Mouse (Mus musculus): Measurements from ENCODE around the gene Urad. TPM values are rescaled to one million over a fixed set of nuclear protein-coding genes. Genes with fewer than 3 reads are reported as not detected.

Gene Urad
- total RNA-seq (2021) = 5.3 and 6.1 TPM in 2 replicates
- long read RNA-seq, transcript Urad-201 (2 exons, 766 nt) = major isoform, 18 of 20 reads
- long read RNA-seq, partial matches to known transcripts = 1 of 20 reads
- long read RNA-seq, other reads (novel, unspliced or antisense) = 1 of 20 reads

DNA sequence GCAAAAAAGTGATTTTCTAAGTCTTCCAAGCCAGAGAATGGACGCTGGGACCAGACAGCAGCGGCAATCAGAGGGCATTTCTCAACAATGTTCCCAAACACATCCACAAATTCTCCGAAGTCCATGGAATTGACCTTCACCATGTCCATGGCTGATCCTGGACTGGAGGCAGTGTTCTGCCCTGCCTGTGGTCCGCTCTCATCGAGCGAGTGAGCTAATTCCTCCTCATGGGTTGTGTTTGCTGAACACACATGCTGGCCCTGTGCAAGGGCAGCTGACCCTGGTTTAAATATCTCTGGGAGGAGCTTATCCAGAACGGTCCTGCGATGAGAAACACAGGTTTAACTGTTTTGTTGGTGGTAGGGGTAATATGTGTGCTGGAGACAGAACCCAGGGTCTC lies at the start of gene Urad:
Gene Urad (minus strand): TSS at position 258 of the 400 bp plus-strand sequence.
- no peak for DNase-seq

DNA sequence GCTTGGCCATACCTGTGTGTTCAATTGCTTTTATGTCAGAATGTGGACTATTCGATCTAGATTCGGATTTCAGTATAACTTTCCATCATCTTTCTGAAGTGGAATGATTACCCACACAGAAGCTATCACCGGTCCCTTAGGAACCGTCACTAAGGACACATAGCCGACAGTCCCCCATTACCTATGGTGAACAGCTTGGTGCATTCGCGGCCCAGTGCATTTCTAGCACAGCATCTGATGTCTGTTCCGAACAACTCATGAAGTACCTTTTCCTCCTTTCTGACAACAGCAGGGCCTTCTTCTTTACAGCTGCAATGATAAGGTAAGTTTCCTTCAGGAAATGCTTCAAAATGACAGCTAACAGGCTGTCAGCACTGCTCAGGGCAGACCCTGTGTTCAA lies 48.0 kb upstream of the Urad start:
- no peak for DNase-seq

DNA sequence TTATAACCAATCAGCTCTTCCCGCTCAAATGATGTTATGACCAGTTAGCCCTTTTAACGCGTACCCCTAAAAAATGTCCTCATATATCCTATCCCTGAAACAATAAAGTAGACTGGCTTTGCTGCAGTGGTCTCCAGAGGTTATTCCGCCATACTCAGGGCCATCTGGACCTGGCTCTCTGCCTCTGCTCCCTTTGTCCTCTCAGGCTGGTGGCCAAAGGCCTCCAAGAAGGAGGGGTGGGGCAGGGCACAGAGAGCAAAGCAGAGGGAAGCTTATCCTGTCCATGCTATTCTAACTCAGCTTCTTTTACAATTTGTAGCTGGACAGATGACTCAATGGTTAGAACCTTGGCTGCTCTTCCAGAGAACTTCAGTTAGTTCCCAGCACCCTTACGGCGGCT lies 46.0 kb upstream of the Urad start:
- no peak for DNase-seq

DNA sequence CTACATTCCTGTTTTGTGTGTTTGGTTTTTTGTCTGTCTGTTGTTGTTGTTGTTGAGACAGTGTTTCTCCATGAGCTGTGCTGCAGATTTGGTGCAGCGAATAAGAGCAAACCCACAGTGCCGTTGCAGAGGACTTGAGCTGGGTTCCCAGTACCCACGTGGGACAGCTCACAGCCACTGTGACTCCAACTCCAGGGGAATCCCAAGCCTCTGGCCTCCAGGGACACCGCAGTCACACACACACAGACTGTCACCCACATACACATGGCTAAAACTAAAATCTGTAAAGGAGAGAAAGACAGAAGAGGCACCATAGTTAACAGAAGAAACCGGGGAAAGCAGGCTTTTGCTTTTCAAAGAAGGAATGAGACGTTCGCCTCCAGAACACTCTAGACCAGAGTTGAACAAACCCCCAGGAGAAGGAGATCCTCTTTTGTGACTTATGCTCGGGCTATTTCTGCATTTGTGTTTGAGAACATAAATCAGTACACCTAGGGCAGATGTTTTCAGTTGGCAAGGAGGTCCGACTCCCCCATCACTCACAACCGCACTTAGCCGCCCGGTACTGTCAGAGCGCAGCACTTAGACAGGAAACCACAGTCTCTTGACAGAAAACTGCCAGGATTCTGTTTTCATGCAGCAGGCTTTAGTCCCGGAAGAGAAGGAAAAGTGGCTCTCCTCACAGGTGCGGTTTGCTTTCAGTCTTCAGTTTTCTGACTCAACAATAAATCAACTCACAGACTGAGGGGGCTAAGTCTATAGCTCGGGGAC lies 43.9 kb upstream of the Urad start:
- DNase-seq = no peak

DNA sequence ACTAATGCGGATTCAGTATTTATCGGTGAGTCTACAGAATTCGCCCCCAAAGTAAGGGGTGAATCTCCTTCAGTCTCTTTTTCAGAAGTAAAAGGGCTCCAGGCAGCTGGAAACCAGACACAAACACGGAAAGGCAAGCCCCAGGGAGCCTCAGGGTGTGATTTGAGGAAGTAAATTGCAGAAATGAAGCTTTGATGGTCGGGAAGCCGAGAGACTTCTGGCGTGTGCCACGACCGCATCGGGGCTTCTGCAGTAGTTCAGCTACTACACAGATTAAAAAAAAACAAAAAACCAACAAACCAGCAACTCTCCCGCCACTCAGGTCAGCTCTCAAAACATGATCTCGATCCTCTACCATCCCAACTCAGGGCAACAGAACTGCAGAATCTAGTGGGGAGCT lies 40.8 kb upstream of the Urad start:
- no peak for DNase-seq

DNA sequence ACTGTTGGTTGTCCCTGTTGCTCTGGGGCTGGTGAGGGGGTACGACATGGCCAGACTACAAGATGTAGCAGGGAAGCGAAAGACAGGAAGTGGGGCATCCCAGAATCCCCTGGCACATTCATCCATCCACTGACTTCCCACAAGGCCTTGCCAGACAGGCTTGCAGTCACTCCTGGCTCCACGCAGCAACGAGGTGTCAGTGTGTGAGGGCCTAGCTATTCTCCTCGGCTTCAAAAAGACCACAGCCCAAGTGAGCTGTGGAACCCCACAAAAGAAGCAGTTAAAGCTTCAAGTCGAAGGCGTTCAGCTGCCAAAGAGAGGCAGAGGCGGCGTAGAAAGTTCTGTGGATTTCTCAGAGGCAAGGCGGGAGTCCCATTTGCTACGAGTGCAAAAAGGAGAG lies 36.2 kb upstream of the Urad start:
- no peak for DNase-seq

DNA sequence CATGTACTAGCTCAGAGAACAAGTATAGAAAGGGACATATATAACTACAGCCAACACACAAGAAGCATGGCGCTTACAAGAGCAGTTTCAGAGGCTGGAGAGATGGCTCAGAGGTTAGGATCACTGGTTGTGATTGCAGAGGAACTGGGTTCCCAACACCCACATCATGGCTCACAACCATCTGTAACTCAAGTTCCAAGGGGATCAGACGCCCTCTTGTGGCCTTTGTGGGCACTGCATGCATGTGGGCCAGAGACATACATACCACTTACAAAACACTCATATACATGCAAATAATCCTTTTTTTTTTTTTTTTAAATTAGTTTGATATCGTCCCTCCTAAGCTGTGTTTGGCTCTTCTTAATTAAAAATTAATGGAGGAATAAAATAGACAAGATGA lies 35.3 kb upstream of the Urad start:
- DNase-seq = no peak

DNA sequence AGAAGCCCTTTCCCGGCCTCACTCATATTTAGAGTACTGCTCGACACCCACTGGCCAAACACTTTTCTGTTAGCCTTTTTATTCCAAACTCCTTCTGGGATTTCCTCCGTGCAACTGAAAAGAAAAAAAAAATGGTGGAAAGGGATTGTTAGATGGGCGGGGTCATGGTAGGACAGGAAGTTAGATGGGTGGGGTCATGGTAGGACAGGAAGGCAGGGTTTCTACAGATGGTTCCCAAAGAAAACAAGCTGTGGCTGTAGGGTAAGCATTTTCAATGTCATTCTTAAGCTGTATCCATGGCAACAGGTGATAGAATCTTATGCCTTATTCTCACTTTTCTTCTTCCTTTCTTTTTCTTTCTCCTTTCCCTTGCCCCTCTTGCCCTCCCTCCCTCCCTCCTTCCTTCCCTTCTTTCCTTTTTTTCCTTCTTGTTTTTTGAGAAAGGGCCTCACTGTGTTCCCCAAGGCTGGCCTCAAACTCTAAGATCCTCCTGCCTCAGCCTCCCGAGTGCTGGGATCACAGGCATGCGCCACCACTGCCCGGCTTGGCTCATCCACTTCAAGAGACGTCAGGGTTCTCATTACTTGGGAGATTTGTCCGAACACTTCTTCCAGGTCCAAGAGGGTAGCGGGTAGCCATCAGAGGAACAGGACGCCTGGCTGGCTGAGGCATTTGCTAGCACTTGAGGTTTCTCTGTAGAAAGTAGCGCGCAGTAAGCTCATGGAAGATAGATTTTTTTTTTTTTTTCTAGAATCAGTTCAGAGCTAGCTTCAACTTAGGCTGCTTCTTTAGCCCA lies 34.2 kb upstream of the Urad start:
- no peak for DNase-seq

DNA sequence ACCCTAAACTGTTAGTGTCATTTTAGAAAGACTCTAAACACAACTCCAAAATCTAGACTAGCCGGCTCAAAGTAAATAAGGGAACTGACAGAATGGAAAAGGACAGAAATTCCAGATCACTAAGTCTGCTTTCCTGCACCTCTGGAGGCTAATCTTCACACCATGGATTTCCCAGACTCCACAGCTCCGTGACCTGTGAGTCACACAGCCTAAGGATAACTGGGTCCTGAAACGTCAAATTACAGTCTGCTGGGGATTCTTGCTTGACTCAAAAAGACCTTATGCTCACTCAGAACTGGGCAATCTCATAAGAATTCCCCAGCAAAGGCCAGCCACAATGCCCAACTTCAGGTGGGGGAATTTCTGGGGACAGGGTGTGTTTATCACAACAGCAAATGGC lies 33.5 kb upstream of the Urad start:
- no peak for DNase-seq

DNA sequence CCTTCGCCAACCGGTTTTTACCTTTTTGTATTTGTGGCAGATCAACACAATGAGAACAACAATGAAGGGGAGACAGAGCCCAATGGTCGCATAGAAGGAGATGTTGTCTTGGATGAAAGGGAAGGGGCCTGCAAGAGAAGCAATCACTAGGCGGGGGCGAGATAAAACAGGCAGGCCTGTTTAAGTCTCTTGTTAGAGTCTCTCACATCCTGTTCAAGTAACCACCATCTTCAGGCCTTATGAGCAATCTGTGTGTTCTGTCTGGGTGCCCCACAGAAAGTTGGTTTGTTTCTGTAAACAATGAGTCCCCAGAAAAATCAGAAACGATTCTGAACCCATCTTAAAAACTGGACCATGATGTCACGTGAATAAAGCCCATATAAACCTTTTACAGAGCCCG lies 32.7 kb upstream of the Urad start:
- DNase-seq = no peak

DNA sequence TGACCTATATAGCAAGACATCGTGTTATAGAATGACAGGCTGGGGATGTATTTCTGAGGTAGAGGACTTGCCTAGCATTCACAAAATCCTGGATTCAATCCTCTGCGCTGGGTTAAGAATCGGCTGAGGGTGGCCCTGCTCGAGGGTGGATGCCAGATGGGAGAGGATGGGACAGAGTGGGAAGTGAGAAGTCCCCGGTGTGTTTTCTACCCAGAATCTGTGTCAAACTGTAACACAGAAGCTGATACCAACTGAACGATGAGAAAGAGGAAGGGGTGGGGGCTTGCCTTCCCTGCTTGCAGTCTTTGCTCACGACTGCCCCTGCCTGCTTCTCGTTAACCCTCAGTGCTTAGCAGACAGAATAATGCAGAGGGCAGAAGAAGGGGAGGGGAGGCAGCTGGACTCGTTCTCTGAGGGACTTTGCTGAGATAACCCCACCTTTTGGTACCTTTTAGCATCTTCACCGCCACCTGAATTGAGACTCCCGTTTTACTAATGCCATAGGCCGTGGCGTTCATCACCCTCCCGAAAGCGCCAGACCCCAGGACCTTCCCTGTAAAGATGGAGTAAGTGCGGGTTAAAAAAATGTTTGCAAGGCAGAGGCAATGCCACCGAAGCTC lies 32.0 kb upstream of the Urad start:
- DNase-seq = no peak

DNA sequence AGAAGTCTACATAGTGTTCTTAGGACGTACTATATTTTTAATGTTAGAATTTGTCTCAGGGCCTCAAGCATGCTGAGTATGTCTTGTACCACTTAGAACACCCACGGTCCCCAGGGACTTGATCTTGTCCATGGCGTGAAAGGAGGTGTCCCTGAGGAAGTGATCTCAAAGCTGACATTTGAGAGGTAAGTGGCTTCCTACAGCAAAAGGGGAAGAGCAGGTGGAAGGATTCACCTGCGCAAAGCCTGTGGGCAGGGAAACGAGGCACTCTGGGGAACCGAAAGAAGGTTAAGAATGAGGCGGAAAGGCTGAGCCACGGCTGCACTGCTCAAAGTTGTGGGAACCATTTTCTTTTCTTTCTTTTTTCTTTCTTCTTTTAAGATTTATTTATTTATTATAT lies 29.7 kb upstream of the Urad start:
- no peak for DNase-seq

DNA sequence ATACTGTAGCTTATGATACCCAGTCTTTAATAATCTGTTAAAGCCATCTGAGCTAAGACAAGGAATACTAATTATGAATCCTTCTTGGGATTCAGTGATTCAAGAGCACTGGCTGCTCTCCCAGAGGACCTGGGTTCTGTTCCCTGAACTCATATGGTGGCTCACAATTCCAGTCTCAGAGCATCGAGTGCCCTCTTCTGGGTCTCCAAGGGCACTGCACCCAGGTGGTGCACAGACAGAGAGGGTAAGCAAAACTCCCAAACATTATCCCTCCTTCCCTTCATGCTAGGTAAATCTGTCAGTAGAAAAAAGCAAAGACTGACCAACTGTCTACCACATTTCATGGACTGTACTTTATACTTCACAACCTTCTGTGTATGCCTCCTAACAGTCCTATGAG lies 23.7 kb upstream of the Urad start:
- no peak for DNase-seq

DNA sequence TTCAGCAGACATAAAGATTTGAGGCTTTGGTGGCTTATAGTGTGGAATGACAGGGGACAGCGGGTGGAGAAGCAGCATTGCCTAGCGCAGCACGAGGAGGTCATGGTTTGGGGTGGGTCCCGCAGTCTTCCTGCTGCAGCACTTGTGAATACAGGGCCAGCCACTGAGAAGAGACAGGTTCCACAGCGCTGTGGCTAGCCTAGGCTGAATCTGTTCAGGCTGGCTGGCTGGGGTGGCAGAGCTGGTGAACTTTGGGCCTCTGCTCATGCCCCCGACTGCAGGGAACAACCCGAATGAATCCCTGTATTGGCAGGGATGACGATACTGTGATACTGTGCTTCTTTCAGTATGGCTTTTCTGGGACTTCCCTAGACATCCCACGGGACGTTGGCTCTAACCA lies 21.7 kb upstream of the Urad start:
- DNase-seq = no peak

DNA sequence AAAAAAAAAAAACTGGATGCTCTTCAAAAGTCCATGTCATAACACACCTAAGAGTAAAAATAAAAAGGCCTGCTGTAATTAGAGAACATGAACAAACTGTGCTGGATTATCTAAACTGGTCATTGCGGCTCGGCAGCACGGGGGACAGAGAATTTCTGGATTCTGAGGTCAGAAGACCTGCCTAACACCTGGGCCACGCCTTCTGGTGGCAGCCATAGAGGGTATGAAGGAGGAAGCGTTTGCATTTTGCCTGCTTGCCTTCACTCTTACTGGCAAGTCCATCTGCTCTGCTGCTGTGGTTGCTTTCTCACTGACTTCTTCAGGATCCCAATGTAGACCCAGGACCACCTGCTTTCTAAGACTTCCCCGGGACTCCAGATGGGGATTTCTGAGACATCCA lies 20.7 kb upstream of the Urad start:
- no peak for DNase-seq

DNA sequence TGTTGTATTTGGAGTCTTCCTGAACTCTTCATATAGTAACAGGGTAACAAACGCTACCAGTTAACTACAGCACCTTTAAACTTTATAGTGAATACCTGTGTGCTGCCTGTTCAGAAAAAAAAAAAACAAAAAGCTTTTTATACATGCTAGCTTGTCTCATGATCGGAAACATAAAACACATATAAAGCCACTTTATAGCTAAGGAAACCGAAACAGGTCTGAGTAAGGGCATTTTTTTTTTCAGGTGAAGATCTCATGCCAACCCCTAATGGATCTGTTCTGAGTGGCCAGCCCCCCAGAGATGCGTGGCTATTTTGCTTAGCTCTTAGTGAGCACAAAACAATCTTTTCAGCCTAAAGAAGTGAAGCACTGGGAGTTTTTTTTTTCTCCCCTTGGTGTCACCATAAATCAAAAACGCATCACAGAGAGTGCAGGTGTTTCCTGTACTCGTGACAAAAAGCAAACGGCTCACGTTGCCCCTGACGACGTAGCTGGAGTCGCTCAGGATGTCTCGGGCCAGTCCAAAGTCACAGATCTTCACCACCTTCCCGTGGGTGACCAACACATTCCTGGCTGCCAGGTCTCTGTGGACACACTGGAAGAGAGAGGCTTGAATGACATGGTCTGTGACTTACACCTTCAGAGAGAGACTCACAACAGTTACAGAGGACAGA lies 18.6 kb upstream of the Urad start:
- no peak for DNase-seq

DNA sequence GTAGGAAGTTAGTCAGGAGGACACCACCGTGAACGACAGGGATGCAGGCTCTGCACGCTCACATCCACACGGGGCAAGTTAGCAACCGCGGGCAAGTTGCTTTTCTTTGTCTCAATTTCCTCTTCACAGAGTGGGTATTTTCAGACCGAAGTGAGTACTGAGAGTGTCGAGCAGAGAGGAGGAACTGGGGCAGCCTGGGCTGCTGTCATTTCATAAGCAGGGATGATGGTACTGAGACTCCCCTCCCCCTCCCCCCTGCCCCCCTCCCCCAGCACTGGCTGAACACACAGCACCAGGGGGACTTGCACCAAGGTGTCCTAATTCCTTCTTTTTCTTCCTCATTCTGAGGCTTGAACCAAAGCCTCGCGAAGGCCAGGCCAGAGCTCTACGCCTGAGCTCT lies 17.3 kb upstream of the Urad start:
- no peak for DNase-seq

DNA sequence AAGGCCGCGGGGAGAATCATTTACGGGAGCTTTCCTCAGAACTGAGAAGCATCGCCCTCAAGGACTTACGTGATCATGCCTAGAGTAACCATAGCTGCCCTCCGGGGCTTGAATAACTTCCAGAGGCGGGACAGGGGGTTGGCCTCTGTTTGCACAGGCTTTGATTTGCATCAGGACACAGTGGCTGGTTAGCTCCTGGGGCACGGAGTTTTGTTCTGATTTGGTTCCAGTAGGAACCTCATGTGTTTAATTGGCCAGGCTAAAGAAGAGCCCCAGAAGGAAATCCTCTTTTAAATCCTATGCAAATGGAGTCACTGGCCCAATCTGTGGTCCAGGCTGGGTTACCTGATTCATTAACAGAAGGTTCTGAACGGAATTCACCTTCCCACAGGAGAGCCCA lies 16.7 kb upstream of the Urad start:
- DNase-seq = no peak

DNA sequence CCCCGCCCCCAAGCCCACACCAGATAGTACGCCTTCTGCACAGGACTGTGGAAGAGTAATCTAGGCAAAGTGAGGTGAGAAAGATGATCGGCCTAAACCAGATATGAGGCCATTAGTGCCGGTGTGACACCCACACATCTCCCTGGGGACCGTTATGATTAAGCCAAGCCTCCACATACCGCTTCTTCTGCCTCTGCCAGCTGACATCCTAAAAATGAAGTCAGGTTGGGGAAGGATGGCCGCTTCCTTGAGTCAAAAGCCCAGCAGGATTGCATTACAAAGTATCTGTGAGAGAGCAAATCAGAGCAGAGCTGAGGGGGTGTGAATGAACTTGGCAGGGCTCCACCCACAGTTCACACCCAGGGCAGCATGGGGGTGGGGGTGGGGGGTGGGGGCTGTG lies 10.5 kb upstream of the Urad start:
- no peak for DNase-seq

DNA sequence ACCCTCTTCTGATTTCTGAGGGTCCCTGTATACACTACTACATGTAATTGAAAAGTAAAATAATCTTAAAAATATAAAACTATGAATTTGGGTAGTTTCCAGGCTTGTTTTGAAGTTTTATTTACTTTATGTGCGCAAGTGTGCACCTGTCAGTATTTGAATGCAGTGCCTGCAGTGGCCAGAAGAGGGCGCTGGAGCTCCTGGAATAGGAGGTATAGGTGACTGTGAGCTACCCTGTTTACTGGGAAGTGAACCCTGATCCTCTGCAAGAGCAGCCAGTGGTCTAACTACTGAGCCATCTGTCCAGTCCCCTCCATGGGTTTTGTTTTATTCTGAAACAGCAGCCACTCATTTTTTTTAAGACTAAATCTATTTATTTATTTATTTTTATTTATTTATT lies 9.3 kb upstream of the Urad start:
- peak; percentile 45 for DNase-seq

DNA sequence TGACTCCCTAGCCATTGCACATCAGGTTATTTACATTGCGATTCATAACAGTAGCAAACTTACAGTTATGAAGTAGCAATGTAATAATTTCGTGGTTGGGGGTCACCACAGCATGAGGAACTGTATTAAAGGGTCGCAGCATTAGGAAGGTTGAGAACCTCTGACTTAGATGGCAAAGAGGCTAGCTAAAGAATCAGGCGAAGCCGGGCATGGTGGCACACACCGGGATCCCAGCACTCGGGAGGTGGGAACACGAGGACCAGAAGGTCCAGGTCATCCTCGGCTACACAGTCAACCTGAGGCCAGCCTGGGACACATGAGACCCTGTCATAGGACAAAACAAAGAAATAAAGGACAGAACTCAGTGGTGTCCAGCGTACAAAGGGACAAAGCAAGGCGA lies 7.7 kb upstream of the Urad start:
- DNase-seq = no peak

DNA sequence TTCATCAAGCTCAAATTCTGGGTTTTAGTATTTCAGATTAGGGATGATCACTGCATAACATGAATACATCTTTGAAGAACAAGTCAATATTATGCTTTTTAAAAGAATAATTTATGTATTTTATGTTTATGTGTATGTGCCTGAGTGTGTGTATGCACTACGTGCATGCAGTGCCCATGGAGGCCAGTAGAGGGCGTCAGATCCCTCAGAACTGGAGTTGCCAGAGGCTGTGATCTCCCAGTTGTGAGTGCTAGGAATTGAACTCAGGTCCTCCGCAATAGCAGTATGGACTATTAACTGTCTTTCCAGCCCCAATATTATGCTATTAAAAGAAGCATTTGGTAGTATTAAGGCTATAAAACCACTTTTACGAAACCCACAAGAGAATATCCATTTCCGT lies 5.4 kb upstream of the Urad start:
- DNase-seq = no peak

DNA sequence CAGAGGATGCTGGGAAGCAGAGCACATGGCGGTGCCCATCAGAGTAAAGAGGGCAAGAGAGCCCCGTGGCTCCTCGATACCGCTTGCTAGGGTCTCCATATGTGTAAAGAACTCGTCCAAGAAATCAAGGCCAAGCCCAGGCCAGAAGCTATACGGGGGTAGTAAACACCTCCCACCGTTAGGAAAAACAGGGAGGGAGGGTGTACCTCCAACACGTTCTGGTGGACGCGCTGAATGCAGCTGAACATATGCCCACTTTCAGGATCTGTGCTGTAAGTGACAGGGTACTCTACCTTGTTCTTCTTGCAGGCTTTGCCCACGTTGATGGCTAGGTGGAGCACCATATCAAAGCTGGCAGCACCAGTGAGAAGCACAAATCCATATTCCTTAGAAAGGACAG lies 3.7 kb upstream of the Urad start:
- no peak for DNase-seq
